Mouse (Mus musculus) retina, postnatal 1 day (tissue): Measurements from ENCODE around the gene Wasf1.

ENCODE experiments used
- DNase-seq: peaks from one replicate; pipeline ENCODE4 v3.0.0-alpha.2; 2012

The Wasf1 gene

DNA sequence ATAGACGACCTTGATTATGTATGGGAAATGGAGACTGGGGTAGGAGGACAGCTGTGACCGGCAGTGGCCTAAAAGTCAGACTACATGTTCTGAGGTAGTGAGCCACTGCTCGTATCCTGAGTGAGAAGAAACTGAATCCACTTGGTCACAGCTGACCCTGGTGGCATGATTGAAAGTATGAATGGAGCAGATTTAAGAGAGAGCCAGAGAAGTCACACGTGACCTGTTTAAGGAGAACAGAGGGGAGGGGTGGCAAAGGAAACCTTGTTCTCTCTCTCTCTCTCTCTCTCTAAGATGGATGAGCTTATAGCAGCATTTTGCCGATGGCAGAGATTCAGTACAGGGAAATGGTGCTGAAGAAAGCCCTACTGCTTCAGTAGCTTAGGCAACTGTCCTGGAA lies 13.4 kb downstream of the Wasf1 start:
- peak; percentile 37 for DNase-seq

DNA sequence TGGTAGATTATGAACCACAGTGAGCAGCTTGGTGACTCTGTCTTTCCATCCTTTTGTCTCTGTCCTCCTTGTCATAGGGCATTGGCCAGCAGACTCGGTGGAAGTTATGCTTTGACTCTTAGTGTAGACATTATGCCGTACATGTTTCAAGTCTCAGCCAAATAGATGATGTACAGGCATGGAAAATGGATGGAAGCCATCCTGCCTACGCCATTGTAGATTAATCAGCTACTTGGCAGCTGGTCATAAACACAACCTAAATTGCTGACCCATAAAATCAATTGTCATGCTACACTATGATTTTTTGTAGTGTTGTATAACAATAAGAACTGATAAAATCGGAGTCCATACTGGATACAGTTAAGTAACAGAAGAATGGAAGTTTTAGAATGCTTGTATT lies 18.5 kb downstream of the Wasf1 start:
- no peak for DNase-seq

DNA sequence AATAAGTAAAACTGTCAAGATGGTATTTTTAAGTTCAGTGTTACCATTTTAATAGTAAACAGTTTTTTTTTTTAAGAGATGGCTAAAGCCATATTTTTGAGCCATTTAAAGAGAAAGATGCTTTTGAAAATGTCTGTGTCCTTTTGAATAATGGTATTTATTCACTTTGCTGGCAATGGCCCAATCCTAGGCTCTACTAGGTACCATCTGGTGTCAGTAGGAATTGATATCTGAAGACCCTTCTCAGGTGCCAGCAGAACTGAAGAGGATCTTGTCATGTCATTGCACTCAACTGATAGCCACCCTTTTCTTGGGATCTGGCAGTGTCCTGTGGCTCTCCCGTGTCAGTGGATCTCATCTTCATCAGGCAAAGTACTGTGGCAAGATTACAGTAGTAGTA lies 22.9 kb downstream of the Wasf1 start:
- no peak for DNase-seq

DNA sequence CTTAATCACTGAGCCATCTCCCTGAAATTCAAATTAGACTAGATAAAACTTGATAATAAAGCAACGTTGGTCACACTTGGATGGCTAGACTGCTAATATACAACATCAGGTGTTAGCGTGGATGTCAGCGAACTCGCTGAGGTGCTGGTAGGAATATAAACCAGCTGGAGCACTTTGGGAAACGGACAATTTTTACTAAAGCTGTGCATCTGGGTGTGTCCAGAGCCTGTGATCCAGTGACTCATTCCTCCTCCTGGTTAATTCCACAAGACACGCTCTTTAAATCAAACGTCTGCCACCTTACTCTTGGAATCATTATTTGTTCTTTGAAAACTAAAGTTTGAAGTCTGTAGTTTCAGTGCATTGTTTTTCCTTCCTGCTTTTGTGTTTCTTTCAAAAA lies 23.5 kb downstream of the Wasf1 start:
- no peak for DNase-seq

DNA sequence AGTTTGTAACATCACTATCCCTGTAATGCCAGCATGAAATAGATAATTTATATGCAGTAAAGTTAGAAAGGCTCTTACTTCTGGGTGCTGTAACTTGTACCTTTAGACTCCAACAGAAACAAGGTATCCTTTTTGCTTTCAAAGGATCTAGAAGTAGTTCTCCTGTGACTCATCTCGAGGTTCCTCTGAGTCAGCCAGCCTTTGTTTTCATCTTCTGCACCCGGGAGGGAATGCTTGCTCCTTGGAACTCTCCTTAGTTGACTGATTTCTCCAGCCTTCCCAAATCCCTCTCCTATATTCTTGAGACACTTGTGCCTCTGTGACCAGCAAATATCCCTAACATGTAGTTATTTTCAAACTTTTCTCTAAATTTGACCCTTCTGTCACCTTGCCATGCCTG lies 25.3 kb downstream of the Wasf1 start:
- DNase-seq, result no peak

DNA sequence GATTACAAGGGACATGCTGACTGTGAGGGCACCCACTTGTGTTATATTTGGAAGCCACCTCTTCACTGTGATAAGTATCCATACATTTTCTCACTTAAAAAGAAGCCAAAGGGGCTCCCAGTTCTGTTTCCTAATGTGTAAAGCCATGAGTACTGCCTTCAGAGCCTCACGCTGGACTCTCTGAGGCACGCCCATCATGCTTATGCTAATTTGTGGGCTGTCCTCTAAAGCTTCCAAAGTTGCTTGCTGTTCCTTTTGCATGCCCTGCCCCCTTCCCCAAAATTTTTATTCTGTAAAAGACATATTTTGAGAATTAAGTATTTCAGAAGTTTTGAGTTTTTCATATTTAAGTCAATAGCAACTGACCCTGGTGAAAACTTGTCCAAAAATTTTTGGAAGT lies 27.5 kb downstream of the Wasf1 start:
- no peak for DNase-seq

DNA sequence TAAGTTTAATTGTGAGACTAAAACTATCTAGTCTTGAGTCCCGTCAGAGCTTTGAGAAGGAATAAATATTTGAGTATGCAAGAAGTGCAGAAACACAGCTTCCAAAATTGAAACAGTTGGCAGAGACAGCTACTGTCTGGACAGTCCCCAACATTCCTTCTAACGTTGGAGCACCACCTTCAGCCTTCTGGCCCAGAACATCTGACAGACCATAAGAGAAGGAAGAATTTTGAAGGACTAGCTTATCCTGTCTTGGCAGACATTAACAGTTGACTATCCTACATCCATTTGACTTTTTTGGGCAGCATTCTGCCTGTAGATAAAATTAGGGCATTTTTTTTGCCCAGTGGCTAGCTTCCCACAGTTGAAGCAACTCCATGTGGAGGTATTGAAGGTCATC lies 32.0 kb downstream of the Wasf1 start:
- no peak for DNase-seq

DNA sequence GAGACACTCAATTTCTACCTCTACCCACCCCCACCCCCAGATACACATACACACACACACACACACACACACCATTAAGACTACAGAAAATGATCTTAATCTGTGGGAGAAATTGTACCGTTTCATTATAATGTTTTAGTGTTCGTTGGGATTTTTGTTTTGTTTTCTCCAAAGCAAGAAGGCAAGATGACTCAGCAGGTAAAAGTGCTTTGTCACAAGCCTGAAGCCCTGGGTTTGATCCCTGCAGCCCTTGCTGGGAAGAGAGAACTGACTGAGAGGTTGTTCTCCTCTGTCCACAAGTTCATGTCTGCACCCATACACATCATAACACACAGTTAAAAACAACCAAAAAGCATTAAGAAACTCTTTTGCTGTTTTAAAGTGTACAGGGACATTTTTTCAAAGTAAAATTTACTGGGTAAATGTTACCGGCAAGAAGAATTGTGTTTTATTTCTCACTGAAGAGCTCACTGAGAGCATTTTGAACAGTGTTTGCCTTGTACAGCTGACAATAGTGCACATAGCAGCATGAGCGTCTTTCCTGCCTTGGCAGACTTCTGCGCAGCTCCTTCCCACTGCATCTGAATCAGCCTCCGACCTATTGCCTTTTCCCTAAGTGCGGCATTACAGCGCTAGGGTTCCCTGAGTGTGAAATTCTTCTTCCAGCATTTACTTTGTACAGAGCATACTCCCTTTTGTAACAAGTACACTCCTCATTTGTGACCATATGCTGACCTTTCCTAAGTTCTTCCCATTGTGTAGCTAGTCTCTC lies 35.6 kb downstream of the Wasf1 start:
- no peak for DNase-seq

DNA sequence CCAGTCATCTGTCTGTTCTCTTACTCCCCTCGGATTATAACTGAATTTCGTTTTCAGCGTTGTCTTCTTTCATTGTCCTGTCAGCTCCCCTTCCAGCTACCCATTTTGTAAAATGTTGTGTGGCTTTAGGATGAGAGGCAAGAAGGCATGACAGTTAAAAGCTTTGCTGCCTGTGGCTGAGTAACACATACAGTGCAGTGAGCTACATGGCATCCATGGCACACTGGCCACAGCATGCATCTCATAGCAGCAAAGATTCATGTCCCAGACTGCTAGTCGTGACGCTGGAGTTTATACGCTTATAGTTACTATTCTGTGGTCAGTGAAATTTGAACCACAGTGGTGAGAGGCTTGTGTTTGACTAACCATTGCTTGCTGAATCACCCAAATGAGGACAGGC lies 36.2 kb downstream of the Wasf1 start:
- DNase-seq, result no peak

DNA sequence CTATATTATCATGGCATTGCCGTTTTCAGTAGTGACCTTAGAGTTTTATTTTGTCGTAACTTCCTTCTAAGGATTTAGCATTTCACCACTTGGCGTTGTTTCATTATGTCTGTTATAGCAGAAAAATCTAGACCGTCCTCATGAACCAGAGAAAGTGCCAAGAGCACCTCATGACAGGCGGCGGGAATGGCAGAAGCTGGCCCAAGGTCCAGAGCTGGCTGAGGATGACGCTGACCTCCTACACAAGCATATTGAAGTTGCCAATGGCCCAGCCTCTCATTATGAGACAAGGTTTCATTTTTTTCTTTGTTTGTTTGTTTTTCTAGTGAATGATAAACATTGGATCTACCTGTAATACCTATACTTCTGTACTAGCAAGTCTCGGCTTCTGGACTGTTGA lies 49.7 kb downstream of the Wasf1 start:
- no peak for DNase-seq

DNA sequence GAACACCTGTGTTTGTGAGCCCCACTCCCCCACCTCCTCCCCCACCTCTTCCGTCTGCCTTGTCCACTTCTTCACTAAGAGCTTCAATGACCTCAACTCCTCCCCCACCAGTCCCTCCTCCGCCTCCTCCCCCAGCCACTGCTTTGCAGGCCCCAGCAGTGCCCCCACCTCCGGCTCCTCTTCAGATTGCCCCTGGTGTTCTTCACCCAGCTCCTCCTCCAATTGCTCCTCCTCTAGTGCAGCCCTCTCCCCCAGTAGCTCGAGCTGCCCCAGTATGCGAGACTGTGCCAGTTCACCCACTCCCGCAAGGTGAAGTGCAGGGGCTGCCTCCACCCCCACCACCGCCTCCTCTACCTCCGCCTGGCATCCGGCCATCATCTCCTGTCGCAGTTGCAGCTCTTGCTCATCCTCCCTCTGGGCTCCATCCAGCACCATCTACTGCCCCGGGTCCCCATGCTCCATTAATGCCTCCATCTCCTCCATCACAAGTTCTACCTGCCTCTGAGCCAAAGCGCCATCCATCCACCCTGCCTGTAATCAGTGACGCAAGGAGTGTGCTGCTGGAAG lies 53.0 kb downstream of the Wasf1 start:
- DNase-seq, result no peak

DNA sequence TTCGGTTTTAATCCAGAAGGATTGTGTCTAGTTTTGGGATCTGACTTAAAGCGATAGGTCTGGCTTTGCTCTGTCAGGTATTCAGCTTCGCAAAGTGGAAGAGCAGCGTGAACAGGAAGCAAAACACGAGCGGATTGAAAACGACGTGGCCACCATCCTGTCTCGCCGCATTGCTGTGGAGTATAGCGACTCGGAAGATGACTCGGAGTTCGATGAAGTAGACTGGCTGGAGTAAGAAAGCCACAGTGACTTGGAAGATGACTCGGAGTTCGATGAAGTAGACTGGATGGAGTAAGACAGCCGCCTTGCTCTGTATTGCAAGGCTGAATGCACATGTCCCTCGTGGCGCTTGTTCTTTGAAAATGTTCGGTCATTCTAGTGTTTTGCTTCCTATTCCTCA lies 54.3 kb downstream of the Wasf1 start:
- DNase-seq, result peak; percentile 79

DNA sequence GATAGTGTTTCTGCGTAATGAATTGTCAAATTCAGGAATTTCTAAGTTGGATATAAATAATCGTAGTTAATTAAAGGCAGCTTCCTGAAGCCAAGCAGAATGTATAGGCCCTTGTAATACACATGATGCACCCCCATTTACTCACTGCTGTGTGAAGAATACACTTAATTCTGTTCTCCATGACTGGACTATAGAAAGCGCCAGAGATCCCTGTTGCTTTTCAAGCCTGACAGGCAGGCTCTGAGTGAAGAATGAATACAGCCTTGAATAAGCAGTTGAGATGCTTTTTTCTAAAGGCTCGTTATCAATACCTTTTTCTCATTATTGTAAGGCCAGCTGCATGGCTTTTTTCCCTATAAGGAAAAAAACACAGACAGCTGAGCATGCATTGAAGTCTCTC lies 59.4 kb downstream of the Wasf1 start:
- DNase-seq, result peak; percentile 18

DNA sequence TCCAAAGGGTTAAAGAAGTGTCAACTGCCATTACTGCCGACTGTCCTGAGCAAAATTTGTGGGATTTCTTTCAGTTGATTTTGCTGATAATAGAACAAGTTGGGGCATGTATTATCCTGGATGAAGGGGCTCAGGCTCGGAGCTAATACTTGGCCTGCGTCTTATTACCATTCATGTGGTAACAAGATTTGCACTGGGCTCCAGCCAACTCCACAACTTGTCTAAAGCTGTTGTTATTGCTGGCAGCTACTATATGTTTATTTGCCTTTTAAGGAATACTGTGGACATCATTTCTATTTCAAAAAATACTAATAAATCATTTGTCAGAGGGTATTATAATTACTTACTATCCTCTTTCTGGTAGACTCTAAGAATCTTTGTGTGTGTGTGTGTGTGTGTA lies 66.9 kb downstream of the Wasf1 start:
- no peak for DNase-seq

DNA sequence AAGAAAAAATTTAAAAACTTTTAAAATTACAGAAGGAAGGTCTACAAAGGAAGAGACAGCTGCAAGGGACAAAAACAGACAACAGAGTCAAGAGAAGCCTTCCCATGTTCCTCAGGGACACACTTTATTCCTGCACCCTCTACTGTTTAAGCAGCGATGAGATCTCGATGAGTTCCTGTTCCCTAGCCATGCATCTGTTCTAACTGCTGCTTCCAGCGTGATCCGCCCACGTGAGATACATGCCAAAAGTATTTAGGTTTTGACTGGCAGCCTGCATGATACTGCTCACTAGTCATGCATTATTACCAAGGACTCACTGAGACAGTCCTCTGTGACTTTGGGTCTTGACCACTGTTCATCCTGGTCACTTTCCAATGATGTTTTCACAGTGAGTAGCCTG lies 72.9 kb downstream of the Wasf1 start:
- DNase-seq, result no peak

DNA sequence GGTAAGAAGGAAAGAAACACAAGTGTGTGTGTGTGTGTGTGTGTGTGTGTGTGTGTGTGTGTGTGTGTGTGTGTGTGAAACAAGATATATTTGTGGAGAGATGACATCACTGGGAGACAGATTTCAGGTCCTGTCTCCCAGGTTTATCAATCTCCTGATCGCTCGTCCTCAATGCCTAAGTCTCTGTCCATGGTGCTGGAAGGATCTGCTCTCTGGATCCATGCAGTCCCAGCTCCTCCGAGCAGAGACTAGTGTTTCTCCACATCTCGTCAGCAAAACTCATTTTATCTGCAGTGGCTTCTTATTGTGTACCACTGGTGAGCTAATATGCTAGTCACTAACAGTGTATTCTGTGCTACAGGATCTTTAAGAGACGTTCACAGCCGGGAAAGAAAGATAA lies 78.1 kb downstream of the Wasf1 start:
- peak; percentile 40 for DNase-seq

DNA sequence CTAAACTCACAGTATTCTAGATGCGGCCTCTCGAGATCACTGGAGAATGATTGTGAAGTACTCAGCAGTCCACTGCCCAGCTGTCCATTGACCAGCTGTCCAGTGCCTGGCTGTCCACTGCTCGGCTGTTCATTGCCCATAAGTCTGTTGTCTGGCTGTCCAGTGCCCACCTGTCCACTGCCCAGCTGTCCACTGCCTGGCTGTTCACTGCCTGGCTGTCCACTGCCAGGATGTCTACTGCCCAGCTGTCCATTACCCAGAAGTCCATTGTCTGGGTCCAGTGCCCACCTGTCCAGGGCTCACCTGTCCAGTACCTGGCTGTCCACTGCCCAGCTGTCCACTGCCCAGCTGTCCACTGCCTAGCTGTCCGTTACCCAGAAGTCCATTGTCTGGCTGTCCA lies 78.7 kb downstream of the Wasf1 start:
- DNase-seq, result no peak

DNA sequence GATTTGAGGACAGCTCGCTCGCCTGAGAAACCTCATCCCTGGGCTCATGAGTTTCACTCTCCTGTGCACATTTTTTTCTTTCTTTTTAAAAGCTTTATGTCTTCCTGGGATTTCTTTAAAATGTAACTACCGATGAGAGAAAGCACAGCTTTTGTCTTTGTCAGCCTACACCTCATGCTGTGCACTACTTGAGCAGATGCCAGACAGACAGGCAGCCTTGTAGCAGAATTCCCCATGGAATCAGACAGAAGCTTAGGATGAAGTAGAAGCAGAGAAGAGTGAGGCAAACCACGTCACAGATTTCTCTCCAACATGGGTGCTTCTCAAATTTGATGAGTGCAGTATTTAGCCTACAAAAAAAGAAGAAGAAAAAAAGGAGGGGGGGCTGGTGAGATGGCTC lies 81.3 kb downstream of the Wasf1 start:
- DNase-seq, result no peak

DNA sequence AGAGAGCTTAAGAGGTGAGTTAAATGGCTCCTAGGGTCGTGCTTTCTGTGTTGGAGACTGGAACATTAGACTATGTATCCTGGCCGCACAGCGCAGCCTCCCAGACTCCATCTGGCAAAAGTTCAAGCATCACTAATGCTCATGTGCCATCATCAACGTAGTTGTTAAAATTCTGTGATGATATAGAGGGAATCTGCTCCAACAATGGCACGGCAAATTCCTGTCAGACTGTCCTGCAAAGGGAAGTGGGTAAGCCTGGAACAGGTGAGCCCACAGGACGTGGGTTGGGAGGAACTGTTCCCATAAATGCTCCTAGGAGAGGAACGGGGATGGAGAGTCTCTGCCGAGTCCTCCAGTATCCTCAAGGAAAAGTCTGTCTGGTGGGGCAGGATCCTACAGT lies 85.3 kb downstream of the Wasf1 start:
- DNase-seq, result no peak

DNA sequence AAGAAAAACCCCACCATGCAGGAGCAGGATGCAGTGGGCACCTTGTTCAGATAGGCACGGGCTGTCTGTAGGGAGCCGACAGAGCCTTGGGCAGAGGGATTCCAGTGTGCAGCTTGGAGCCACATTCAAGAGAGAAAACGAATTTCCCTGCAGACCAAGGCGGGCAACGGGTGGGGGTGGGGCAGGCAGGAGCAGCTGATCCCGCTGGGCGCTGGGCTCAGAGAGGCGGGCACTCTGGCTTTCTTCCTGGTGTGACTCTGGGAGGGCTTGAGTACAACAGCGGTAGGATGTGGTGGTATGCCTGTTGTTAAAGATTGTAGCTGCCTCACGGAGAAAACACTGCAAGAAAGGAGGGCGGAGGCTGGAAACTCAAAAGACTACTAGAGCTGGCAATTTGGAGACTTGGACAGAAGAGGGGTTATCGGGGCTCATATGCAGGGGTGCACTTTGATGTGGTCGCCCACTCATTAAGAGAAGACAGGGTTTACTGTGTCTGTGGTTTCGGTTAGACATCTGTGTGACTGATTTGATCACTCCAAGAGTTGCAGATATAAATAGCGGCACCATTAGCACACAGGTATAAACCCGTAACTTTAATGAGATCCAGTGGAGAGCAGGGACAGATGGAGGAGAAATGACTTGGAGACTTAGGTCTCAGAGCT lies 86.2 kb downstream of the Wasf1 start:
- DNase-seq, result peak; percentile 77

DNA sequence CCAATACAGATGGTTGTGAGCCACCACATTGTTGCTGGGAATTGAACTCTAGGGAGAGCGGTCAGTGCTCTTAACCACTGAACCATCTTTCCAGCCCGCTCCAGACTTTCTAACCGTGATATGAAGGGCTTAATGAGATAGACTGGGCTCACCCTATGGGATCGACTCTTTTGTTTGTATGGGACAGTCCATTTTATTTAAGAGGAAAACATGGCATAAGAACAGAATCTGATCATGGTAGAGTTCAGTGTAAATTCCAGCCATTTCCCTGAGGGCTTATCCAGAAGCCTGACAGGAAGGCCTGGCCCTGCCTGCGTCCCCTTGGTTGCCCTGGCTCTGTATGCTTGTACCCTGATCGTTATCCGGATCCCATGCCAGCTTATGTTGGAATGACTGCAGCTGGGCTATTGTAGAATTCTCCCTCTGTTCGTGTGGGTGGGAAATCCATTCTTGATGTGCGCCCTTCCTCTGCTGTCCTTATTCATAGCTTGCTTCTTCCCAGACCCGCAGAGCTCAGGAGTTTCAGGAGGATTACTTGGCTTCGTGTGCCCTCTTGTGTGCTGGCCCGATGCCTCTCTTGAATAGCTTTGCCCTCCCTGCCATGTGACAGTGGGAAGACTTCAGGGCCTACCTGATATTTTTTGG lies 87.4 kb downstream of the Wasf1 start:
- peak; percentile 35 for DNase-seq

DNA sequence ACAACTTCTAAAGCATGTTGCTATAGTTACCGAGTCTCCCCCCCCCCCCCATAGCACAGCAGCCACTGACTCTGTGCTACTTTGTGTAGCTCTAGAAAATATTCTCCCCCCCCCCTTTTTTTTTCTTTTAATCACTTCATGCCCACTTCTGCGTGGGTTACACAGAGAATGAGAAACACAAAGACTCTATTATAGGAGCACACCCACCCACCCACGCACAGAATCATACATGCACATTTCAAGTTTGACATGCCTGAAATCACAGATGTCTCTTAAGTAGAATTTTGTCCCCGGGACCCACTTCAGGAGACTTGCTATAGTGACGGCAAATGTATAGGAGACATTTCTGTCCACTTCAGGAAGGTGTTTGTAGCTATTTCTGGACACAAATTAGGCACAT lies 88.0 kb downstream of the Wasf1 start:
- no peak for DNase-seq

DNA sequence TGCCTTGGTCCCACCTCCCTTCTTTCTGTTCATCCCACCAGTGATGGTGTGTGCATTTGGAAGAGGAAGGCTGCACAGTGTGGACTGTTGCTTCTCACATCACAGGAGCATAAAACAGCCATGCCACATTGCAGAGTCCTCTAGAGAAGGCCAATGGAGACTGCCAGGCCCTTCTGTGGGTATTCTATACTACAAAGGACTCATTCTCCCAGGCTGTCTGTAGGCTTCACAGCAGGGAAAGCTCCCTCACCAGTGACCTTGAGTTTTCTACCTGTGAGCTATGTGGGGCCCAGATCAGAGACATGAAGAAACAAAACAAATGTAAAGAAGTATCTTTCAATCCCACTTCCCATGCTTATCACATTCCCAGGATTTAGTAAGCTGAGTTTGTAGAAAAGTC lies 100.5 kb downstream of the Wasf1 start:
- no peak for DNase-seq

DNA sequence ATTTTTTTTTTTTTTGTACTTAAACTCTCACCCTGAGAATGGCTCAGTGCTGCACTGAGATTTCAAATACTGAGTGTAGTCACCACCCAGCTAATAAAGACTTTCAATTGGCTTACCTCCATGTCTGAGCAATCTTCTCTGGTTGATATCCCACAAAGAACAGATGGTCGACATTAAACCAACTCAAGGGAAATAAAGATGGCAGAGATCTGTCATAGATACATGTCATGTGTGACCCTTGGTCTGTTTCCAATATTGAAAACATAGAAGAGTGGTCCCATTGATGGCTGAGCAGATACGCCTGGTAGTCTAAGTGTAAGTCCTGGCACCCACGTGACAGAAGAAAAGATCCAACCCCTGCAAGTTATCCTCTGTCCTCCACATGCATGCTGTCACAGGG lies 101.3 kb downstream of the Wasf1 start:
- DNase-seq, result no peak
